Mouse (Mus musculus): ENCODE measurements around the gene Sergef.
A peak's percentile ranks its signal among the peaks of the same experiment; 100 is the strongest.

Gene Sergef

GRCm38 (mm10) chr7:46616429-46617005 is 23.1 kb downstream of the Sergef start:
- no peak for DNase-seq (ENCODE audit: low read depth, low spot score)

- peak; percentile 66 for DNase-seq (ENCODE audit: low read depth, low spot score)
Measured at GRCm38 (mm10) chr7:46615256-46615977, 24.2 kb downstream of the Sergef start.

GRCm38 (mm10) chr7:46614263-46614662 is 25.3 kb downstream of the Sergef start:
- no peak for DNase-seq (ENCODE audit: low read depth, low spot score)

- DNase-seq (ENCODE audit: low read depth, low spot score), result no peak
Measured at GRCm38 (mm10) chr7:46613091-46613490, 26.5 kb downstream of the Sergef start.

DNA sequence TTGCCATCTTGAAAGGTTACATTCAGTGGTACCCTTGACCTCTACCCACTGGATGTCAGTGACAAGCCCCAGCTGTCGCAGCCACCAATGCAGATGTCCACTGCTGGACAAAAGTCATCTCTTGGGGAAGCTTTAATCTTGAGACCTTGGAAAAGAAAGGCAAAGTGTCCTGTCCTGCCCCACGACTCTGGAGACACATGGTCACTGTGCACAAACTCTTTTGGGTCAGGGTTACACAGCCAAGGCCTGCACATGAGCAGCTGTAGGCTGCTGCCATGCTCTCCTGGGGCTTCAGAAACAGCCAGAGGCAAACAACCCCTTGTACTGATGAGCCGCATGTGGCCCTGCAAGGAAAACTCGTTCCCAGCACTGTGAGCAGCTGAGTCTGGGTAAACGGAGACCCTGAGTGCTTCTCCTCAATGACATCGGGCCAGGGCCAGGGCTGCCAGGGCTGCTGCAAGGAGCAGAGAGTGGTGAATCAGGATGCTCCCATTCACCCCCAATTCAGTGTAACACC is 27.1 kb downstream of the Sergef start:
- DNase-seq (ENCODE audit: low read depth, low spot score), result no peak

GRCm38 (mm10) chr7:46611970-46612369 is 27.6 kb downstream of the Sergef start:
- DNase-seq (ENCODE audit: low read depth, low spot score), result no peak

GRCm38 (mm10) chr7:46609317-46609716 is 30.3 kb downstream of the Sergef start:
- DNase-seq (ENCODE audit: low read depth, low spot score), result no peak

GRCm38 (mm10) chr7:46607428-46608055 is 32.1 kb downstream of the Sergef start:
- peak; percentile 90 for DNase-seq (ENCODE audit: low read depth, low spot score)

- no peak for DNase-seq (ENCODE audit: low read depth, low spot score)
Measured at GRCm38 (mm10) chr7:46607031-46607426, 32.6 kb downstream of the Sergef start.

DNA sequence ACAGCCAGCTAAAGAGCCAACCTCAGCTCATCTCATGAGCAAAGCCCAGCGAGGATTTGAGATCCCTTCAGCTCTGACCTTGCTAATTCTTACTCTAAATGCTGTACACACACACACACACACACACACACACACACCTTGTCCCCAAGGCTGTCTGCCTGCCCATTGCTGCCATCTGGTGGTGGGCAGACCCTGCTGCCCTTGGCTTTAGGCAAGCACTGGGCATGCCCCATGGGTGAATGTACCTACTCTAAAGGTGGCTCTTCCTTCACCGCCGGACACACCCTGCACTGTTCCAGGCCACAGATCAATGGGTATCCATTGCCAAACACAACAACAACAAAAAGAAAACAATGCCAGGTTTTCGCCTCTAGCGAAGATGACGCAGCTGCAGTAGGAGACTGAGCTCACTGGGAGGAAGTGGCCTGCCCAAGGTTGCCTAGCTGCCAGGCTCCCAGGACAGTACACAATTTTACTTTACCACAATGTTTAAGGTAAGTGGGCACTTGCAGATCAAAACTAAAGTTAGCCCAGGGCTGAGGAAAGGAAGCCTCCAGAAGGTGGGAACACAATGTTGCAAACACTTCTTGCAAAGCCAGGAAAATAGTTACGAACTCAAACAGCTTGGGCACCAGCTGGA is 33.1 kb downstream of the Sergef start:
- DNase-seq (ENCODE audit: low read depth, low spot score), result peak; percentile 88

DNA sequence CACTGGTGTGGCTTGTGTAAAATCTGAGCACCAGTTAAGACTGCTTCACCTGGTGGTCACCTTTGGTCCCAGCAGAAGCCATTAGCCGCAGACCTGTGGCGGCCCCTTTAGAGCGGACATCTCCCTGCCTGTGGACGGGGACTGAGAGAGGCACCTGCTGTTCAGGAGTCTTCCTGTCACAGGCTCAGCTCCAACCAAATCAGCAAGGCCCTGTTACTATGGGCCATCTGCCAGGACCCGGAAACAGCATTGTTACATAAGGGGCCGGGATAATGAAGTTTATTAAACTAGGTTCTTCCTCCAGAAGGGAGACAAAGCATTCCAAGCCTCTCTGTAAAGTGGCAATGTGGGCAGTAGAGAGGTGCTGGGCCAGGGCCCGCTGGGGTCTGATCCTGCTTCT is 36.6 kb downstream of the Sergef start:
- no peak for DNase-seq (ENCODE audit: low read depth, low spot score)

- DNase-seq (ENCODE audit: low read depth, low spot score), result peak; percentile 61
Measured at GRCm38 (mm10) chr7:46602079-46602478, 37.5 kb downstream of the Sergef start.

DNA sequence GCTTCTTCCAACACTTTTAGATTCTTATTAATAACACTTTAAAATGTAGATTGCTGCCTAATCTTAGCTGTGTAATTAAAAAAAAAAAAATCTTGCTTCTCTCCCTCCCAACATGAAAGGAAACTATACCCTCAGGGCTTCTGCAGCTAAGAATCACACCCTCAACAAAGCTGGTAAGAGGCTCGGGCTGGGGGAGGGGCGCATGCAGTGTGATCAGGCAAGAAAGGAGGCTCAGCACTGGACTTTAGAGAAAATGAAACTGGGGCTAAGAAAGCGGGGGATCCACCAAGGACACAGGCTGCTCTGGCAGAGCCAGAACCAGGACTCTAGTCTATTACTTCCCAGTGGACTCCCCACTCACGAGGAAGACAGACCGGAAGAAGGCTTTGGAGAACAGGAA is 38.5 kb downstream of the Sergef start:
- DNase-seq (ENCODE audit: low read depth, low spot score), result peak; percentile 35

DNA sequence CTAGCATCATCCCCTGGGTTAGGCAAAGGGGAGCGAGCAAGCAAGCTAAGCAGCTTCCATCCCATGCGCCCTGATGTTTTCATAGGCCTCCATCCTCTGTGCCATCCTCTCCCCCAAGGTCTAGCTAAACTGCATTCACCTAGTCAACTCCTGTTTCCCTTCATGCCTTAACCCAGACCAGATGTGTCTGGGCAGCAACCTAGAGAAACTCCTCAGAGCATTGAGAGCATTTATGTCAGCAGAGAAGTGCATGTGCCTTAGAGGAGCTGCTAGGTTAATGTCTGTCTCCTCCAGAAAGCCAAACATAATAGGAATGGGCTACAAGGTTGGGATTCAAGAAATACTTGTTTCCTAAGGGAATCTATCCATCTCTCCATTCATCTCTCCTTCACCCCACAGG is 42.6 kb downstream of the Sergef start:
- DNase-seq (ENCODE audit: low read depth, low spot score), result no peak

DNA sequence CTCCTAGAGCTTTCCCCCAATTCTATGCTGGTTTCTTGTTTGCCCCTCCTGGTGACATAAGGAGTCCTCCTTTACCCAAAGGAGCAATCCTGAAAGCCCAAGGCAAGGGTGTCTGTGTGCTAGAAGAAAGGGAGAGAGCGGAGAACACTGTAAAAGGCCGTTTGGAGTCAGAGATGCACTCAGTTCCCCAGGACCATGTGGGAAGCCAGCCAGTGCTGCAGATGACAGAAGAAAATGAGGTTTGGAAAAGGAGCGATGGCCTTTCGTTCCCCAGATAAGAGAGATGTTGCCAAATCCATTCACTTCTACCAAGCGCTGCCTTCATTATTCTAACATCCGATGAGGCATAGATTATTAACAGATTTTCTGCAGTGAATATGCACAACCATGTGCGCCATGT is 48.1 kb downstream of the Sergef start:
- no peak for DNase-seq (ENCODE audit: low read depth, low spot score)

DNA sequence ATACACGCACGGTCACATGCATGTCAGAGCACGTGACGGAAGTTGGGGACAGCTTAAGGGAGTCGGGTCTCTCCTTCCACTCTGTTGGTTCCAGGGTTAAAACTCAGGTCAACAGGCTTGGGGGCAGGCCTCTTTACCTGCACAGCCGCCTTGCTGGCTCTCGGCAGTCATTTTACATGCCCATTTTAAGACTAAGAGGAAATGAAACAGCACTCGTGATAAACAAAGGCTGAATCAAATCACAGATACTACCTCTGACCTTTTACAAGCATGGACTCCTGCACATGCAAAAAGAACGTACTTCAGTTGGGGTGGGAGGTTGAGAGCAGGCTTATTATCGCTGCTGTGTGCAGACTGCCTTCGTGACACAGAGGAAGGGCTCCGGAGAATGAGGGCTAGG is 50.4 kb downstream of the Sergef start:
- no peak for DNase-seq (ENCODE audit: low read depth, low spot score)

GRCm38 (mm10) chr7:46588005-46588404 is 51.6 kb downstream of the Sergef start:
- DNase-seq (ENCODE audit: low read depth, low spot score), result peak; percentile 15

DNA sequence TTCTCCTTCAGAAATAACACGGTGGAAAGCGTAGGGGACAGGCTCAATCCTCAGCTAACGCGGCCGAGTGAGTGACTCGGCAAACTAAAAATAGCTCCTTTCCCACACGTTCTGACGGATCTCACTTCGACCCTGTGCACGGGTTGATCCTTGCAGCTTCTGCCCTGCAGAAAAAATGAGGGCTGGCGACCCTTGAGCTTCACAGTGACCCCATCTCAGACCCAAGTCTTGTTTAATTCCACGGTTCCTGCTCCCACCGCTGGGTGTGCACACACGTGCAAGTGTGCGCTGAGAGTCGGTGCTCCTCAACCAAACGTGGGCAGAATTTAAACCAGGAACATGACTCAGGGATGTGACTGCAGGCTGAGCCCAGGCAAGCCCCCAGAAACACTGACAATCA is 52.1 kb downstream of the Sergef start:
- DNase-seq (ENCODE audit: low read depth, low spot score), result no peak

- DNase-seq (ENCODE audit: low read depth, low spot score), result no peak
Measured at GRCm38 (mm10) chr7:46586621-46587216, 52.9 kb downstream of the Sergef start.

DNA sequence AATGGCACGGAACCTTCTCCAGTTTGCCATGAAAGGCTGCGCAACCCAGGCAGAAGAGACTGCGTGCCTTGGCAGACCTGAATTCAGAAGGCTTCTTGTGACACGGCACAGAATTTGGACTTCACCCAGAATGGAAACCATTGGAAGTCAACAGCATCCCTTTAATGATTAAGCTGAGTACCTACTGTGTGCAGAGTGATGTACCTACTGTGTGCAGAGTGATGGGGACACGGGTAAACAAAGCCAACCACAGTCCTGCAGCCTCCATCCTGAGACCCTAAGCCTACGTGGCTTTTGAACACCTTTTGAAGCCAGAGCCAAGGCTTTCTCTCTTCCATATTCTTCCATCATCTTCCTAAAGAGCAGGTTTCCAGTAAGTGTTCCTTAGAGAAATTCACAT is 56.9 kb downstream of the Sergef start:
- DNase-seq (ENCODE audit: low read depth, low spot score), result no peak

GRCm38 (mm10) chr7:46581358-46581930 is 58.2 kb downstream of the Sergef start:
- no peak for DNase-seq (ENCODE audit: low read depth, low spot score)

- no peak for DNase-seq (ENCODE audit: low read depth, low spot score)
Measured at GRCm38 (mm10) chr7:46578091-46578490, 61.5 kb downstream of the Sergef start.
